Mouse (Mus musculus): ENCODE results near the gene Hps4.

- TF ChIP-seq CHD2 (IDR thresholded peaks at IDR 0.05; ENCODE audit: low read depth, low read length): no peak
- TF ChIP-seq ZC3H11A (IDR thresholded peaks at IDR 0.05; ENCODE audit: borderline replicate concordance, low read depth, low read length): no peak
- no peak for TF ChIP-seq HCFC1 (IDR thresholded peaks at IDR 0.05; ENCODE audit: borderline replicate concordance, insufficient read depth, low read length)
- no peak for TF ChIP-seq ZNF384 (IDR thresholded peaks at IDR 0.05; ENCODE audit: low read depth, low read length)
Observed at GRCm38 (mm10) chr5:112391002-112391401, 48.1 kb downstream of the Hps4 start.

Measured in ES-E14 (cell line).